Mouse (Mus musculus): ENCODE measurements around the gene Snx7. TPM values are rescaled to one million over a fixed set of nuclear protein-coding genes. Genes with fewer than 3 reads are reported as not detected.

Snx7 gene
- polyA plus RNA-seq, 1 experiment, result not detected

GRCm38 (mm10) chr3:117842658-117843057, 26.1 kb downstream of the Snx7 start:
- no peak for TF ChIP-seq GATA1 (IDR thresholded peaks at IDR 0.05; ENCODE audit: low read length)

DNA sequence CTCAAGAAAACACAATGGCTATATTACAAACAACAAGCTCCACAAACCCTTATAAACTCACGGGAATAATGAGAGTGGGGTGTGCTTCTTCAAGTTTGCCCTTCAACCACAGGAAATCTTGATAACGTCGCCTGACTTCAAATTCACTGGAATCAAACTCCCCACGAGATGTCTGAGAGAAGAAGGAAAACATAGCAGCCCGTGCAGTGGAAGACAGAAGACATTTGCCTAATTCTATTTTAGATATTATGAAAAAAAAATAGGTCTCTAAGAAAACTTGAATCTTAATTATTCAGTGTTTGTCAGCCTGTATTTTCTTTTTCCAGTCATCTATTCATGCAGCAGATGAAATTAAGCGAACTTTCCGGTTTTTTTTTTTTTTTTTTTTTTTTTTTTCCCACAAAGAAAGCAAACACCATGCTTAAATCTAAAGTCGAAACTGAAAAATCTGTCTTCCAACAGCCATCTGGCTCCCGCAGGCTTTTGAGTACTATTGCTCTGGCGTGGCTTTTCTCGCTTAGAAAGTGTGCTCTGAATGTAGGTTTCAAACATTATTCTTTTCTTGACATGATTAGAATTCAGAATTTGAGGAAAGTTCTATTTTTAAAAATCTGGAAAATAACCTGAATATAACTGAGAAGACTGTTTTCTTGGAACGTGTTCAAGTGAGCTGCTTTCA, 28.7 kb downstream of the Snx7 start:
- no peak for TF ChIP-seq GATA1 (IDR thresholded peaks at IDR 0.05; ENCODE audit: low read length)

GRCm38 (mm10) chr3:117838020-117838419, 30.7 kb downstream of the Snx7 start:
- TF ChIP-seq GATA1 (IDR thresholded peaks at IDR 0.05; ENCODE audit: low read length), result no peak

DNA sequence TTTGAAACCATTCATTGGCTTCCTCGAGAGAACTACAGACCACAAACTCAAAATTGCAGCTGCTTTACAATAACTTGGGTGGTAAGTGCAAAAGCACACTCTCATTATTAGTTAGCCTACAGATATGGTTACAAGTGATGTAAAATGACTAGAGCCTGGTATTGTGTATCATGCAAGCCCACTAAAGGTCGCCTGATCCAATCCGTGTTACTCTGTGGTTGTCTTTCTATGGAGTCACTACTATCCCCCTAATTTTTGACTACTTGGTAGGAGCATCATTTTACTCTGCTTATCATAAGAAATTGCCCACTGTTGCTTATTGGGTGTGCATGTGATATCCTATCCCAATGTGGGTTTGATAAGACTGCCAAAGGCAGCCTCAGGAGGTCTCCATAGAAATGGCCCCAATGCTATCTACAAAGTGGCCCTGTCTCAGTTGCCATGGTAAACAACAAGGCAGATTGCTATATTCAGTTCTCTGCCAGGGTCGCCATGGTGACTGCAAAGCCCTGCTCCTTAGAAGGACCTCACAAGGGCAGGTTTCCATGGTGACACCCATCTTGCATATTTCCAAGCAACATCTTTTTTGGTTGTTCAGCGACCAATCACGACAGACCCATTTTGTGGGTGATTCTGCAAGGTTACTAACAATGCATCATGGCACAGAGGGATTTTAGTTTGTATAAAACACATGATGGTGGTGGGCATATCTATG, 42.1 kb downstream of the Snx7 start:
- no peak for TF ChIP-seq GATA1 (IDR thresholded peaks at IDR 0.05; ENCODE audit: low read length)

DNA sequence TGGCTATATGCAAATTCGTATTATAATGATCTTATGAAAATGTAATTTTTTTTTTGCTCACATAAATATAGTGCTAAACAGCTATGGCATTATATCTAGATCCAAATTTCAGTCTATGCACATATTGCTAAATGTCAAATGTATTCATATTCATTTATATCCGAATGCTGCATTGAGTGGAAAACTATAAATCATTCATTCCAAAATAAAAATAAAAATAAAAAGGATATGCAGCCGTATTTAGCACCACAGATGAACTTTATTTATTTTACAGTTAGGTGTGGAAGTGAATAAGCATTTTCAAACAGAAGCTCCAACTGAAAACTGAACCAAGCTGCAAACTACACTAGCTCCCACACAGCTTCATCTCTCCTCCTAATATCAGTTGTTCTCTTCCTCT, 45.5 kb downstream of the Snx7 start:
- no peak for TF ChIP-seq GATA1 (IDR thresholded peaks at IDR 0.05; ENCODE audit: low read length)

DNA sequence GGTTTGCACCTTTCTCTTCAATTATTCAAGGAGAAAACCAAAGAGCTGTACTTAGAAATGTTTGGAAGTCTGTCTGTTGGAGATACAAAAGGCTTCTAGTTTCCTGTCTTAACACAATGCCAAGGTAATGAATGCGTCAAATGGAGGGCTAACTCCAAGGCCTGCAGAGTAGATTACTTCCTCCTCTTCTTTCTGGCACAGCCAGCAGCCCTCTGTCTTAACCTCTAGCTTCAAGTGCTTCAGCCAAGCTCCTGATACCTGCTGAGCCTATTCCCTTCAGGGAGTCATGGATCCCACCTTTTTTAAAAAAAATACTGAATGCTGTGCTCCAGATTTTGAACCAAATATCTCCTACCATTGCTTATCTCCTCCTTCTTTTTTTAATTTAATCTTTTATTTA, 51.1 kb downstream of the Snx7 start:
- TF ChIP-seq GATA1 (IDR thresholded peaks at IDR 0.05; ENCODE audit: low read length), result no peak

DNA sequence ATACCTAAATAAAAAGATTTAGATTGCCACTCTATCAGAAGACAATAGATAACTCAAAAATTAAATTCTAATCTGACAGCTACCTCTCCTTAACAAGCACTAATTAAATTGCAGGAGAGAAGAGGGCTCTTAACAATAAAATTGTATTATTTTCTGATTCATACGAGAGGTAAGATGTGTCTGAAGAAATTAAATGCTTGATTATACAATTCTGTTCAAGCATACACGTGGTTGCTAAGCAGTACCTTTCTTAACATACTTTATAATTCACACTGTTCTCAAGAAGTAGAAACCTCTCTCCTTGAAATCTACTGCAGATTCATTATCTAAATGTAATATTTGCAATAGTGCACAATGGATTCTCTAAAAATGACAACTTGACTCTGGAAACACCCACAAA, 54.5 kb downstream of the Snx7 start:
- no peak for TF ChIP-seq GATA1 (IDR thresholded peaks at IDR 0.05; ENCODE audit: low read length)

- no peak for TF ChIP-seq GATA1 (IDR thresholded peaks at IDR 0.05; ENCODE audit: low read length)
Observed at GRCm38 (mm10) chr3:117812135-117812534, 56.6 kb downstream of the Snx7 start.

- no peak for TF ChIP-seq GATA1 (IDR thresholded peaks at IDR 0.05; ENCODE audit: low read length)
Observed at GRCm38 (mm10) chr3:117805782-117806181, 63.0 kb downstream of the Snx7 start.

DNA sequence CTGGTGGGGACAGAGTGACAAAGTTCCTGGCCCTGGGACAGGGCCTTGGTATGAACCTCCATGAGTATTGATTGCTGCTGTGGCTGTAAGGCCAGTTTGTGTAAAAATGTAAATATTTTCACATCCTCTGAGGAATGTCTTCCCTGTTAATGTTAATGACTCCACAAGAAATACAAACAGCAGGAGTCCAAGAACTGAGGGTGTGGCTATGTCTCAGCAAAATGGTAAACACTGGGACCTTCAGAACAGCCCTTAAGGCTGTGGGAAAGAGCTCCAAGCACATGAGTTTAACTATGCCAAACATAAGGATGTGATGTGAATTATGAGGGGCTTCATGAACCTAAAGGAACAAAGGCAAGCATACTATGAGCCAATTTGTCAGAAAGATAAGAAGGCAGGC, 74.2 kb downstream of the Snx7 start:
- TF ChIP-seq GATA1 (IDR thresholded peaks at IDR 0.05; ENCODE audit: low read length), result no peak

- TF ChIP-seq GATA1 (IDR thresholded peaks at IDR 0.05; ENCODE audit: low read length), result no peak
Observed at GRCm38 (mm10) chr3:117791951-117792350, 76.8 kb downstream of the Snx7 start.

GRCm38 (mm10) chr3:117791273-117791672, 77.5 kb downstream of the Snx7 start:
- no peak for TF ChIP-seq GATA1 (IDR thresholded peaks at IDR 0.05; ENCODE audit: low read length)

DNA sequence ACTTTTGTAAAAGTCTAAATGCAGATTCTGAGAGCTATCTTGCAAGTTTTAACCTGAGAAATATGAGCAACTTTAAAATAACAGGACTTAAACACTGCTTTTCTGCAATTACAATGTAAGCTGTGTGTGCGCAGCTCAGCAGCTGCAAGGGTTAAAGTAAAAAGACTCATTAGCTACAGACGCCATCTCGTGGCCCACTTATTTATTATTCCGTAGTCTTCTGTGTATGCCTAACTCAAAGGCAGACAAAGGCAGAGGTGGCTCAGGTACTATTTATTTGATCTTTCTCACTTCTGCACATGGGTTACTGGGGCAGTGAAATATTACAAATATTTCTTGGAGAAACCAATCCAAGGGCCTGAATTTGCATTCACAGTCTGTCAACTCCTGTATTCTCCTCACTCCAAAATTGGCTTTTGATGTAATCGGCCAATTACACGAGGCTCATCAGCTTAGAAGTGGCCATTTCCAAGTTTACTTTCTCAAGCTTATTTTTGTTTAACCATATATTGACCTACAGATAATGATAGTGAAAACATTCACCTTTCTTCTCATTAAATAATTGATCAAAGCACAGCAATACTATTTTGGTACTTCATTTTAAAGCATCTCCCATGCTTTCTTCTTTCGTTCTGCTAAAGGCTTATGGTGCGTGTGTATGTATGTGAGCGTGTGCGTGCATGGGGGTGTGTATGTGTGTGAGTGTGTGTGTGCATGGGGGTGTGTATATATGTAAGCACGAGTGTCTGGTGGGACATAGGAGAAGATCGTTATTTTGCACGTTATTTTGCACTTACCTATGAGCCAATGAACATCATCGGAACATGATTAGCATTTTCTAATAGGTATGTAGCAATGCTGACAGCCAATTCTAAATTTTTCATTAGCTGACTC, 79.7 kb downstream of the Snx7 start:
- no peak for TF ChIP-seq GATA1 (IDR thresholded peaks at IDR 0.05; ENCODE audit: low read length)

DNA sequence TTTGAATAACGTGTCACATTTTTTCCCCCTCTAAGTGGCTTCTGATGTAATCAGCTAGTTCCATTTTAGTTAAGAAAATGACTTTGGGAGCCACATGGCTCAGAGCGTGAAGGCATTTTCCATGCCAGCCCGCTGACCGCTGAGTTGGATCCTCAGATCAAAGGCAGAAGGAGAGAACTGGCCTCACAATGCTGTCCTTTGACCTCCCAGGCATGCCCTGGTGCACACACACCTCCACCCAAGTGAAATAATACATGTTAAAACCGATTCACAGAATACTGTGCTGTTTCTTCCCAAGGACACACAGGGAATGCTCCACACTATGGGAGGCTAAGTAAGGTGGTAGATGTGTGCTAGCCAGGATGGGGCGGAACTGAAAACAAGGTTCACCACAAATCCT, 81.5 kb downstream of the Snx7 start:
- TF ChIP-seq GATA1 (IDR thresholded peaks at IDR 0.05; ENCODE audit: low read length), result no peak

- no peak for TF ChIP-seq GATA1 (IDR thresholded peaks at IDR 0.05; ENCODE audit: low read length)
Observed at GRCm38 (mm10) chr3:117752151-117752757, 116.5 kb downstream of the Snx7 start.

GRCm38 (mm10) chr3:117751665-117752064, 117.1 kb downstream of the Snx7 start:
- TF ChIP-seq GATA1 (IDR thresholded peaks at IDR 0.05; ENCODE audit: low read length), result no peak
